ENCODE assay signal across 8 mouse cellular contexts in genomic region chr5:134315623-134316350, GRCm38 (mm10). TPM values are rescaled to one million over a fixed set of nuclear protein-coding genes. Genes with fewer than 3 reads are reported as not detected.
DNase-seq lines count a peak whose midpoint lies in the region; ATAC-seq and TF ChIP-seq lines count a peak whose summit lies in the region.

No protein-coding gene starts in this region.

- WGBS in embryonic facial prominence, embryonic 14.5 days, result under 1% methylated on average over 25 of the region's 25 CpGs
- WGBS in heart, embryonic 12.5 days, result 2% methylated on average over 25 of the region's 25 CpGs
- WGBS in kidney, embryonic 14.5 days, result 1% methylated on average over 25 of the region's 25 CpGs
- whole genome bisulfite sequencing in limb, embryonic 15.5 days, result under 1% methylated on average over 25 of the region's 25 CpGs
- WGBS in midbrain, postnatal 0 days, result 1% methylated on average over 25 of the region's 25 CpGs

- ATAC-seq in embryonic facial prominence, embryonic 14.5 days (ENCODE audit: low read depth), result no peak
- no peak for ATAC-seq in heart, embryonic 12.5 days (ENCODE audit: insufficient number of reproducible peaks, low FRiP score)
- ATAC-seq in kidney, embryonic 14.5 days (ENCODE audit: low FRiP score, low TSS enrichment), result no peak
- ATAC-seq in limb, embryonic 15.5 days (ENCODE audit: insufficient number of reproducible peaks, low FRiP score, low TSS enrichment, low read depth), result no peak
- ATAC-seq in midbrain, postnatal 0 days (ENCODE audit: low FRiP score), result no peak

- peaks cover 8% of the 10 kb centered on the region for H3K36me3 ChIP-seq in embryonic facial prominence, embryonic 14.5 days (ENCODE audit: control insufficient read depth, insufficient read depth, low read length)
- H3K36me3 ChIP-seq in heart, embryonic 12.5 days, result peaks cover 8% of the 10 kb centered on the region
- peaks cover 8% of the 10 kb centered on the region for H3K36me3 ChIP-seq in kidney, embryonic 14.5 days (ENCODE audit: control insufficient read depth, insufficient read depth, low read length)
- peaks cover 8% of the 10 kb centered on the region for H3K36me3 ChIP-seq in limb, embryonic 15.5 days
- H3K36me3 ChIP-seq in midbrain, postnatal 0 days (ENCODE audit: insufficient read depth, low read length), result peaks cover 3% of the 10 kb centered on the region; the same call in 1 of the 2 replicates

- H3K4me2 ChIP-seq in embryonic facial prominence, embryonic 14.5 days (ENCODE audit: low read depth, low read length), result peak overlapping the region; percentile 86
- peak overlapping the region; percentile 90 for H3K4me2 ChIP-seq in heart, embryonic 12.5 days
- peak overlapping the region; percentile 69 for H3K4me2 ChIP-seq in kidney, embryonic 14.5 days (replicated peaks; ENCODE audit: low read depth, low read length)
- H3K4me2 ChIP-seq in limb, embryonic 15.5 days, result peak overlapping the region; percentile 67
- H3K4me2 ChIP-seq in midbrain, postnatal 0 days (ENCODE audit: low read depth, low read length, poor library complexity, severe bottlenecking), result peak overlapping the region; percentile 68

- peaks cover 24% of the 10 kb centered on the region for H3K4me1 ChIP-seq in embryonic facial prominence, embryonic 14.5 days (ENCODE audit: control insufficient read depth, insufficient read depth, low read length)
- peaks cover 38% of the 10 kb centered on the region for H3K4me1 ChIP-seq in heart, embryonic 12.5 days (replicated peaks)
- H3K4me1 ChIP-seq in kidney, embryonic 14.5 days (ENCODE audit: control insufficient read depth, insufficient read depth, low read length), result peaks cover 12% of the 10 kb centered on the region; the same call in 1 of the 2 replicates
- H3K4me1 ChIP-seq in limb, embryonic 15.5 days, result peaks cover 26% of the 10 kb centered on the region
- peaks cover 8% of the 10 kb centered on the region; the same call in 1 of the 2 replicates for H3K4me1 ChIP-seq in midbrain, postnatal 0 days (ENCODE audit: insufficient read depth, low read length)

- peak overlapping the region; percentile 100 for H3K27ac ChIP-seq in embryonic facial prominence, embryonic 14.5 days (replicated peaks; ENCODE audit: low read depth, low read length)
- H3K27ac ChIP-seq in heart, embryonic 12.5 days (ENCODE audit: poor library complexity, severe bottlenecking), result peak overlapping the region; percentile 99
- peak overlapping the region; percentile 98 for H3K27ac ChIP-seq in kidney, embryonic 14.5 days (ENCODE audit: low read depth, low read length)
- H3K27ac ChIP-seq in limb, embryonic 15.5 days, result peak overlapping the region; percentile 98
- H3K27ac ChIP-seq in midbrain, postnatal 0 days (ENCODE audit: low read depth, low read length), result peak overlapping the region; percentile 91

- no peaks in the 10 kb centered on the region for H3K27me3 ChIP-seq in embryonic facial prominence, embryonic 14.5 days (replicated peaks; ENCODE audit: control insufficient read depth, insufficient read depth, low read length)
- H3K27me3 ChIP-seq in heart, embryonic 12.5 days (replicated peaks), result no peaks in the 10 kb centered on the region
- no peaks in the 10 kb centered on the region for H3K27me3 ChIP-seq in kidney, embryonic 14.5 days (ENCODE audit: control insufficient read depth, insufficient read depth, low read length)
- H3K27me3 ChIP-seq in limb, embryonic 15.5 days, result no peaks in the 10 kb centered on the region
- no peaks in the 10 kb centered on the region for H3K27me3 ChIP-seq in midbrain, postnatal 0 days (ENCODE audit: insufficient read depth, low read length)

- peak; percentile 31; the same call in 1 of the 2 replicates for TF ChIP-seq CTCF in midbrain, postnatal 0 days (IDR thresholded peaks at IDR 0.05)

- H3K9me3 ChIP-seq in embryonic facial prominence, embryonic 14.5 days (ENCODE audit: control insufficient read depth, low read length), result no peaks in the 10 kb centered on the region
- H3K9me3 ChIP-seq in heart, embryonic 12.5 days (replicated peaks), result no peaks in the 10 kb centered on the region
- H3K9me3 ChIP-seq in kidney, embryonic 14.5 days (ENCODE audit: control insufficient read depth, low read length), result no peaks in the 10 kb centered on the region
- H3K9me3 ChIP-seq in limb, embryonic 15.5 days, result no peaks in the 10 kb centered on the region
- H3K9me3 ChIP-seq in midbrain, postnatal 0 days (ENCODE audit: low read length), result no peaks in the 10 kb centered on the region

- peak overlapping the region; percentile 80 for H3K9ac ChIP-seq in embryonic facial prominence, embryonic 14.5 days (ENCODE audit: low read depth, low read length)
- H3K9ac ChIP-seq in heart, embryonic 12.5 days, result peak overlapping the region; percentile 69
- peak overlapping the region; percentile 82 for H3K9ac ChIP-seq in kidney, embryonic 14.5 days (ENCODE audit: low read depth, low read length)
- peak overlapping the region; percentile 41; the same call in 1 of the 2 replicates for H3K9ac ChIP-seq in limb, embryonic 15.5 days
- H3K9ac ChIP-seq in midbrain, postnatal 0 days (replicated peaks; ENCODE audit: low read length, poor library complexity, severe bottlenecking), result peak overlapping the region; percentile 20; the same call in 1 of the 2 replicates

- peak overlapping the region; percentile 78 for H3K4me3 ChIP-seq in embryonic facial prominence, embryonic 14.5 days (ENCODE audit: low read depth, low read length)
- peak overlapping the region; percentile 87 for H3K4me3 ChIP-seq in heart, embryonic 12.5 days
- peak overlapping the region; percentile 95 for H3K4me3 ChIP-seq in kidney, embryonic 14.5 days (ENCODE audit: low read length)
- peak overlapping the region; percentile 81 for H3K4me3 ChIP-seq in limb, embryonic 15.5 days
- peak overlapping the region; percentile 85 for H3K4me3 ChIP-seq in midbrain, postnatal 0 days (ENCODE audit: low read depth, low read length)

- peak; percentile 85 for DNase-seq in 3T3-L1 (ENCODE audit: low read depth, low spot score)
- peak; percentile 86 for DNase-seq in adipocyte (ENCODE audit: low spot score)
- peak; percentile 92 for DNase-seq in embryonic facial prominence, embryonic 14.5 days (ENCODE audit: low spot score)
- peak; percentile 80 for DNase-seq in midbrain, postnatal 0 days (ENCODE audit: low spot score)
- peak; percentile 50 for DNase-seq in thymus, postnatal 14 days

RNA-seq across cellular contexts. Expression of gene Gtf2i, which starts 1.2 kb away (rescaled TPM):
- polyA plus RNA-seq in embryonic facial prominence, embryonic 14.5 days (2014; fragmentation: Nextera tagmentation; extraction: Ambion mirVana), result 141 and 168 TPM in 2 replicates
- 157 and 165 TPM in 2 replicates for polyA plus RNA-seq in heart, embryonic 12.5 days (2016; fragmentation: Nextera tagmentation; extraction: Ambion mirVana)
- 131 and 196 TPM in 2 replicates for polyA plus RNA-seq in kidney, embryonic 14.5 days (2014; fragmentation: Nextera tagmentation; extraction: Ambion mirVana)
- polyA plus RNA-seq in limb, embryonic 15.5 days (2015; fragmentation: Nextera tagmentation; extraction: Ambion mirVana), result 164 and 170 TPM in 2 replicates
- total RNA-seq in midbrain, postnatal 0 days (2014; rRNA removed), result 96.4 and 104 TPM in 2 replicates
- polyA plus RNA-seq in midbrain, postnatal 0 days (2015; fragmentation: Nextera tagmentation; extraction: Ambion mirVana), result 74.6 and 77.2 TPM in 2 replicates

Comparison
In these comparisons a context has a peak if more than half of its experiments do, and no peak if none do; other contexts are left out.
1. H3K9ac ChIP-seq: peak in every context shown above with its lines; median percentile 82 in kidney, embryonic 14.5 days; 80 in embryonic facial prominence, embryonic 14.5 days; 69 in heart, embryonic 12.5 days; 41 in limb, embryonic 15.5 days; 20 in midbrain, postnatal 0 days.